Mouse (Mus musculus) CD4-positive, CD25-positive, alpha-beta regulatory T cell, adult 4 months (primary cell): ENCODE results near the gene Dis3l2. TPM values are rescaled to one million over a fixed set of nuclear protein-coding genes. Genes with fewer than 3 reads are reported as not detected.

Experiments
- ATAC-seq: one replicate; pipeline ENCODE4 v1.8.0; 2017
- polyA plus RNA-seq, 2 experiments: library from polyadenylated mRNA; unstranded; fragments of 100-300 nt; shearing (Covaris generic); gene quantifications; one replicate each; pipeline ENCODE4 v1.2.1; 2017

Gene Dis3l2
- polyA plus RNA-seq, 2 experiments from 2014 or later = 22.8 to 35.5 TPM

- no peak for ATAC-seq
Observed at GRCm38 (mm10) chr1:87086964-87087363, 383.4 kb downstream of the Dis3l2 start.

- no peak for ATAC-seq
Observed at GRCm38 (mm10) chr1:87089251-87089650, 385.6 kb downstream of the Dis3l2 start.

DNA sequence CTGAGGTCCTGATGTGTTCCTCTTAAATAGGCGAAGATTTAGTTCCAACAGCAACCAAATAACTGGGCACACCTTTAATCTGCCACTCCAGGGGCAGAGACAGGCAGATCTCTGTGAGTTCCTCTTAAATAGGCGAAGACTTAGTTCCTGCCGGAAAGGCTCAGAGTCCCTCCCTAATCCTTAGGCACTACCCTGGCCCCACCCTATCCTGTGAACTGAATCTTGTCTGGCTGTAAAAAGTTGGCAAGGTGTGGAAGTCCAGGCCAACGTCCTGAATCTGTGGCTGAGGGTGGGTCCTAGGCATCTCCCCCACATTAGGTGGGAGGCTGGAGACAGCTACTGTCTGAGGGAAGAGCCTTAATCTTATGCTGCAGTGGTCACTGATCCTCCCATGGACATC, 386.2 kb downstream of the Dis3l2 start, which contains the start of gene Alppl2:
Alppl2 (minus strand) TSS at position 101 of the 400 bp plus-strand sequence.
- ATAC-seq = no peak

DNA sequence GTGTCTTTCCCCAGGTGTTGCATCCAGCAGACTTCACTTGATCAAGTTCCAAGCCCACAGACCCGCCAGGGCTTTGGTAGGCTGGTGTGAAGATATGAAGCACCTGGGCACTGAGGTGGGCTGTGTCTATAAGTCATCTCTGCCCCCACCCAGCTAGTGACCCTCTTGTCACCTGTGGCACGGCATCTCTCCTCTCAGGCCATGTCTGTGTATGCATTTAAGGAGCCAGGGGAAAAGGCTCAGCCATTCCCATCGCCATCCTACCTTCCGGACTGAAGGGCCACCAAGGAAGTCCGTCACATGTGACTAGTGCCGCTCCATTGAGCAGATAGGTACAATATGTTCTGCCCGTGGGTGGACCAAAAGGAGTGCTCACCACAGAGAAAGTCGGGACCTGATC, 392.0 kb downstream of the Dis3l2 start:
- ATAC-seq = no peak

DNA sequence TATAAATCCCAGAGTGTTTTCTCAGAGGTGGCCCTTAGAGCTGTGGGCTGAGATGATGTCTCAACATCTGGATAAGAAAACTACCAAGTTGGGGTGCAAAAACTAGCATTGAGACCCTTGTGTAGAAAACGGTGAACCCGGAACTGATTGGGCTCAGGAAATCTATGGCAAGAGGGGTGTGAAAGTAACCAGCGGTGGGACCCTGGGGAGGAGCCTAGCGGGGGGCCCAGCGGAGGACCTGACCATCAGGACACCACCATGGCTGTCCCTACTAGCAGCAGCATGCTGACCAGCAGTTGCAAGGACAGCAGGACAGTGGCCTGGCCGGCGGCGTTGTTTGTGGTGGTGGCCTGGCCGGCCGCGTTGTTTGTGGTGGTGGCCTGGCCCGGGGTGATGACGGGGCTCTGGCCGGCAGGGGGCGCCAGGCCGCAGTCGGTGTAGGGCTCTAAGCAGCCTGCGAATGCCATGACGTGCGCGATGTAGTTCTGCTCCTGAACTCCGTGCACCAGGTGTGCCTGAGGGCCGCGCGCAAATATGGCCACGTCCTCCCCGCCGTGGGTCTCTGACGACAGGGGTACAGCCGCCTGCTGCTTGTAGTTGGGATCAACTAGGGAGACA, 394.9 kb downstream of the Dis3l2 start:
- no peak for ATAC-seq

Other genes starting within 250 kb of the Dis3l2 start
- gene Ptma, start 177.1 kb upstream of the Dis3l2 start, polyA plus RNA-seq = 1,000 to 10,000 TPM; 2,790 to 2,877 TPM
- 10 to 100 TPM; 12.6 to 16.4 TPM for gene Pde6d, start 121.2 kb upstream of the Dis3l2 start, polyA plus RNA-seq
- gene Cops7b, start 120.9 kb upstream of the Dis3l2 start, polyA plus RNA-seq = 10 to 100 TPM; 16.9 to 20.0 TPM
- not detected for gene Nppc, start 33.2 kb upstream of the Dis3l2 start, polyA plus RNA-seq